28 mouse cellular contexts compared by ENCODE assay signal in genomic region chr4:152412524-152413080, GRCm38 (mm10).
DNase-seq lines count a peak whose midpoint lies in the region; ATAC-seq and TF ChIP-seq lines count a peak whose summit lies in the region.
"Had no signal": no experiment of that assay in that cellular context is flagged by ENCODE, and none has a peak within 500 bp of the region (broad histone marks: within the 10 kb centered on the region; RNA-seq: fewer than 3 reads in every experiment).

No protein-coding gene starts in this region.

- TF ChIP-seq POLR2A in olfactory bulb, adult 2 months (IDR thresholded peaks at IDR 0.05; ENCODE audit: insufficient read depth, low read depth, low read length) = no peak

- H3K4me2 ChIP-seq in forebrain, postnatal 0 days (ENCODE audit: low read depth) = no peak overlapping the region
- H3K4me2 ChIP-seq in neural tube, embryonic 13.5 days = no peak overlapping the region
- no peak overlapping the region for H3K4me2 ChIP-seq in neural tube, embryonic 15.5 days
- H3K4me2 ChIP-seq: embryonic facial prominence, embryonic 13.5 days; hindbrain, embryonic 15.5 days; intestine, embryonic 15.5 days; limb, embryonic 12.5 days; liver, embryonic 11.5 days; lung, embryonic 15.5 days; midbrain, embryonic 12.5 days; neural tube, embryonic 12.5 days had no signal

- no peaks in the 10 kb centered on the region for H3K9me3 ChIP-seq in forebrain, postnatal 0 days (ENCODE audit: low read length)
- no peaks in the 10 kb centered on the region for H3K9me3 ChIP-seq in forebrain, embryonic 10.5 days
- H3K9me3 ChIP-seq in neural tube, embryonic 13.5 days = no peaks in the 10 kb centered on the region
- no peaks in the 10 kb centered on the region for H3K9me3 ChIP-seq in neural tube, embryonic 15.5 days (replicated peaks)
- H3K9me3 ChIP-seq: embryonic facial prominence, embryonic 13.5 days; hindbrain, embryonic 15.5 days; intestine, embryonic 15.5 days; limb, embryonic 12.5 days; lung, embryonic 15.5 days; midbrain, embryonic 12.5 days; neural tube, embryonic 12.5 days had no signal

- no peak overlapping the region for H3K4me3 ChIP-seq in forebrain, postnatal 0 days (ENCODE audit: low read depth, low read length)
- no peak overlapping the region for H3K4me3 ChIP-seq in forebrain, embryonic 10.5 days
- no peak overlapping the region for H3K4me3 ChIP-seq in layer of hippocampus, adult 2 months
- H3K4me3 ChIP-seq in neural tube, embryonic 13.5 days = no peak overlapping the region
- H3K4me3 ChIP-seq in neural tube, embryonic 15.5 days (replicated peaks) = no peak overlapping the region
- H3K4me3 ChIP-seq in olfactory bulb, adult 2 months (ENCODE audit: insufficient read depth, low read depth, low read length) = no peak overlapping the region
- H3K4me3 ChIP-seq: embryonic facial prominence, embryonic 13.5 days; hindbrain, embryonic 15.5 days; intestine, embryonic 15.5 days; limb, embryonic 12.5 days; lung, embryonic 15.5 days; midbrain, embryonic 12.5 days; myocyte; neural tube, embryonic 12.5 days had no signal

- ATAC-seq in forebrain, postnatal 0 days = peak; percentile 56; the same call in 1 of the 2 replicates
- ATAC-seq in neural tube, embryonic 13.5 days (ENCODE audit: low read depth) = no peak
- ATAC-seq in neural tube, embryonic 15.5 days (ENCODE audit: low FRiP score) = no peak
- ATAC-seq: intestine, embryonic 15.5 days had no signal

- 73% methylated on average over 3 of the region's 3 CpGs for WGBS in forebrain, postnatal 0 days
- WGBS in forebrain, embryonic 10.5 days = 84% methylated on average over 3 of the region's 3 CpGs
- 89% methylated on average over 3 of the region's 3 CpGs for WGBS in neural tube, embryonic 13.5 days
- WGBS in neural tube, embryonic 15.5 days = 84% methylated on average over 3 of the region's 3 CpGs
- WGBS in olfactory bulb, adult 2 months = 45% methylated on average over 3 of the region's 3 CpGs

- H3K27ac ChIP-seq in forebrain, postnatal 0 days (ENCODE audit: low read depth, low read length) = peak overlapping the region; percentile 29; the same call in 1 of the 2 replicates
- H3K27ac ChIP-seq in forebrain, embryonic 10.5 days = no peak overlapping the region
- H3K27ac ChIP-seq in layer of hippocampus, adult 2 months = peak overlapping the region; percentile 74
- H3K27ac ChIP-seq in neural tube, embryonic 13.5 days (replicated peaks) = no peak overlapping the region
- no peak overlapping the region for H3K27ac ChIP-seq in neural tube, embryonic 15.5 days (replicated peaks)
- H3K27ac ChIP-seq in olfactory bulb, adult 2 months (ENCODE audit: insufficient read depth, low read depth, low read length) = peak overlapping the region; percentile 24; the same call in 1 of the 2 replicates
- H3K27ac ChIP-seq: embryonic facial prominence, embryonic 13.5 days; hindbrain, embryonic 15.5 days; intestine, embryonic 15.5 days; limb, embryonic 12.5 days; lung, embryonic 15.5 days; midbrain, embryonic 12.5 days; neural tube, embryonic 12.5 days had no signal

- 0 out of 2 replicates have a peak, but pooled peaks cover 2% of the 10 kb centered on the region for H3K4me1 ChIP-seq in forebrain, postnatal 0 days (ENCODE audit: insufficient read depth)
- H3K4me1 ChIP-seq in forebrain, embryonic 10.5 days = peaks cover 16% of the 10 kb centered on the region
- H3K4me1 ChIP-seq in neural tube, embryonic 13.5 days (replicated peaks) = peaks cover 14% of the 10 kb centered on the region
- H3K4me1 ChIP-seq in neural tube, embryonic 15.5 days = peaks cover 5% of the 10 kb centered on the region; the same call in 1 of the 2 replicates
- H3K4me1 ChIP-seq in olfactory bulb, adult 2 months (ENCODE audit: control insufficient read depth, insufficient read depth, low read length) = peaks cover 20% of the 10 kb centered on the region
- H3K4me1 ChIP-seq: embryonic facial prominence, embryonic 13.5 days; intestine, embryonic 15.5 days; limb, embryonic 12.5 days; lung, embryonic 15.5 days had no signal

- no peaks in the 10 kb centered on the region for H3K36me3 ChIP-seq in forebrain, postnatal 0 days (ENCODE audit: insufficient read depth)
- no peaks in the 10 kb centered on the region for H3K36me3 ChIP-seq in forebrain, embryonic 10.5 days (replicated peaks)
- H3K36me3 ChIP-seq in neural tube, embryonic 13.5 days = no peaks in the 10 kb centered on the region
- no peaks in the 10 kb centered on the region for H3K36me3 ChIP-seq in neural tube, embryonic 15.5 days
- H3K36me3 ChIP-seq: embryonic facial prominence, embryonic 13.5 days; hindbrain, embryonic 15.5 days; intestine, embryonic 15.5 days; limb, embryonic 12.5 days; lung, embryonic 15.5 days; midbrain, embryonic 12.5 days; neural tube, embryonic 12.5 days had no signal

- DNase-seq in forebrain, postnatal 0 days = peak; percentile 41
- DNase-seq in forebrain, embryonic 10.5 days (ENCODE audit: extremely low spot score, low spot score) = no peak
- DNase-seq in layer of hippocampus, adult 2 months (ENCODE audit: low spot score in 2 of 2) = no peak
- no peak for DNase-seq in layer of hippocampus, postnatal 14 days (ENCODE audit: low spot score in 2 of 2)
- no peak for DNase-seq in kidney, postnatal 4 days
- DNase-seq: adrenal gland, postnatal 10 days; B cell, adult 2 months; cerebellum, adult 11-12 months; cerebellum, adult 9-11 months; gastrocnemius, postnatal 10 days; kidney, adult 2 months; kidney, postnatal 36 days; lung, postnatal 36 days; retina, postnatal 1 day; right cerebral cortex, postnatal 14 days; thymus, postnatal 4 days had no signal

- H3K27me3 ChIP-seq in forebrain, postnatal 0 days (ENCODE audit: insufficient read depth, low read length) = no peaks in the 10 kb centered on the region
- no peaks in the 10 kb centered on the region; the same call in 1 of the 2 replicates for H3K27me3 ChIP-seq in forebrain, embryonic 10.5 days (ENCODE audit: poor library complexity, severe bottlenecking)
- H3K27me3 ChIP-seq in neural tube, embryonic 13.5 days = no peaks in the 10 kb centered on the region
- H3K27me3 ChIP-seq in neural tube, embryonic 15.5 days (replicated peaks) = no peaks in the 10 kb centered on the region
- H3K27me3 ChIP-seq: embryonic facial prominence, embryonic 13.5 days; hindbrain, embryonic 15.5 days; intestine, embryonic 15.5 days; lung, embryonic 15.5 days; neural tube, embryonic 12.5 days had no signal

- TF ChIP-seq CTCF in forebrain, postnatal 0 days (IDR thresholded peaks at IDR 0.05; ENCODE audit: low read depth) = no peak
- no peak for TF ChIP-seq CTCF in layer of hippocampus, adult 2 months (conservative IDR thresholded peaks at IDR 0.05)
- no peak for TF ChIP-seq CTCF in olfactory bulb, adult 2 months (IDR thresholded peaks at IDR 0.05; ENCODE audit: insufficient read depth, low read depth, low read length)

- no peak overlapping the region for H3K9ac ChIP-seq in forebrain, postnatal 0 days
- H3K9ac ChIP-seq in neural tube, embryonic 13.5 days = peak overlapping the region; percentile 22; the same call in 1 of the 2 replicates
- no peak overlapping the region for H3K9ac ChIP-seq in neural tube, embryonic 15.5 days (replicated peaks)
- H3K9ac ChIP-seq: embryonic facial prominence, embryonic 13.5 days; hindbrain, embryonic 15.5 days; intestine, embryonic 15.5 days; limb, embryonic 12.5 days; lung, embryonic 15.5 days; midbrain, embryonic 12.5 days; neural tube, embryonic 12.5 days had no signal

Comparison
In these comparisons a context has a peak if more than half of its experiments do, and no peak if none do; other contexts are left out.
1. H3K27ac ChIP-seq: peak in forebrain, postnatal 0 days (single experiment), layer of hippocampus, adult 2 months (single experiment) and olfactory bulb, adult 2 months (single experiment); none in forebrain, embryonic 10.5 days (single experiment), neural tube, embryonic 13.5 days (single experiment) and neural tube, embryonic 15.5 days (single experiment).